Mouse (Mus musculus) left cerebral cortex, postnatal 25 days (tissue): ENCODE results near the gene Tas2r103. TPM values are rescaled to one million over a fixed set of nuclear protein-coding genes. Genes with fewer than 3 reads are reported as not detected.

Experiments
- DNase-seq, 2 experiments: peaks; one replicate each; pipeline ENCODE4 v3.0.0; 2022; ENCODE audit warnings: low spot score in 2 of 2, mixed read lengths in 1 of 2
- intact Hi-C: fragments of 180-260 bp; cut with DNase I; formaldehyde crosslinking; loops from one replicate; pipeline ENCODE4 v1.15.1; 2025
- total RNA-seq, 2 experiments: library from RNA; stranded (reverse); gene quantifications; 2 replicates each; pipeline ENCODE4 v1.2.3; 2021

Gene Tas2r103
- total RNA-seq: not detected

DNA sequence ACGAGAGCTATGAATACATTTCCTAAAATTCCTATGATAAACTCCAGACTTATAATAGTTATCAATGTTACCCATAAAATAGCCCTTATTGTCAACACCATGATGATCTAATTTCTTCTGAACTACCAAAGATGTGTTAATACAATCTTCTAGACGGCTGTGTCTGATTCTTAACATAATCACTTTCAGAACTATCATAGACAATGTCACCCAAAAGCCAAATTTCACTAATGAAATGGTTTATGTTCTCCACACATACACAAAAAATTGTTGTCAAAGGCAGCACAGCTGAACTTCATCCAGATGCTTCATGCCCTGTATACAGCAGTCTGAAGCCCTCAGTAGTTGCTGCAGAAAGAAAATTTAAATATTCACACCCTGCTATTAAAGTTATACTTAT lies at the start of gene Tas2r103:
TSS of gene Tas2r103 (minus strand) at position 101 of the 400 bp plus-strand sequence.
- intact Hi-C loops: no loop called here

DNA sequence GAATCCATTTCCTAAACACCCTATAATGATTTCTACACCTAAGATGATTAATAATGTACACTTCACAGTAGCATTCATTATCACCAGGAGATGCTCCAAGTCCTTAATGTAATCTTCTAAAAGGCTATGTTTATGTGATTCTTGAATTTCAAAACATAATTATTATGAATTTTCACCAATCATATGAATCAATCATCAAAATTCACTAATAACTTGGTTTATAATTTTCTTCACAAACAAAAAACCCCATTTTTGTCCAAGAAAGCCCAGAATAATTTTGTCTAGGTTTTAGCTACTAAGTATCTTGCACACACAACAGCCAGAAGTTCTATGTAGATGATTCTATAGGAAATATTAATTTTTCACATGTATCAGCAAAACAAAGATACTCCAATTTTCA lies 18.8 kb upstream of the Tas2r103 start, which contains the start of gene Tas2r140:
TSS of gene Tas2r140 (minus strand) at position 101 of the 400 bp plus-strand sequence.
- intact Hi-C loops: no loop called here

More for the DNA sequence above, at the start of gene Tas2r103:
- DNase-seq: no peak

More for the DNA sequence above, 18.8 kb upstream of the Tas2r103 start, which contains the start of gene Tas2r140:
- no peak for DNase-seq

Other genes starting within 250 kb of the Tas2r103 start
- gene Tas2r117, start 234.3 kb downstream of the Tas2r103 start, total RNA-seq: not detected
- gene Tas2r123, start 190.0 kb downstream of the Tas2r103 start, total RNA-seq: not detected
- not detected for gene Tas2r116, start 181.7 kb downstream of the Tas2r103 start, total RNA-seq
- gene Tas2r110, start 169.1 kb downstream of the Tas2r103 start, total RNA-seq: not detected
- gene Tas2r113, start 144.1 kb downstream of the Tas2r103 start, total RNA-seq: not detected
- gene Tas2r125, start 127.5 kb downstream of the Tas2r103 start, total RNA-seq: not detected
- gene Tas2r129, start 86.0 kb downstream of the Tas2r103 start, total RNA-seq: not detected
- not detected for gene Tas2r131, start 79.2 kb downstream of the Tas2r103 start, total RNA-seq
- gene Tas2r109, start 56.1 kb downstream of the Tas2r103 start, total RNA-seq: not detected
- gene Tas2r140, start 18.7 kb upstream of the Tas2r103 start, total RNA-seq: not detected
- gene Smim10l1, start 67.8 kb upstream of the Tas2r103 start, total RNA-seq: 10 to 100 TPM; 93.6 to 97.5 TPM